Mouse (Mus musculus): Measurements from ENCODE around the gene Tprn. TPM values are rescaled to one million over a fixed set of nuclear protein-coding genes. Genes with fewer than 3 reads are reported as not detected.

Tprn gene
- polyA plus RNA-seq (2012; fragmentation: generic; extraction: Trizol): 7.4 TPM
- long read RNA-seq, experiment 1, transcript Tprn-201 (4 exons, 2,787 nt): major isoform, 7 of 7 reads
- long read RNA-seq, experiment 1, partial matches to known transcripts: 0 of 7 reads
- long read RNA-seq, experiment 1, other reads (novel, unspliced or antisense): 0 of 7 reads
- long read RNA-seq, experiment 2, transcript Tprn-201 (4 exons, 2,787 nt): major isoform, 75 of 76 reads
- long read RNA-seq, experiment 2, partial matches to known transcripts: 0 of 76 reads
- long read RNA-seq, experiment 2, other reads (novel, unspliced or antisense): 1 of 76 reads

GRCm38 (mm10) chr2:25262291-25262767 is at the start of gene Tprn:
Gene Tprn (plus strand): TSS chr2:25262618.
- Histone ChIP-seq H3K27me3 (ENCODE audit: control insufficient read depth, insufficient read depth, insufficient read length) (no peaks in the 10 kb centered on the region), H3K36me3 (ENCODE audit: control insufficient read depth, insufficient read depth) (no peaks in the 10 kb centered on the region), H3K79me2 (ENCODE audit: control insufficient read depth, insufficient read depth) (peaks cover 46% of the 10 kb centered on the region), H3K4me3 (ENCODE audit: insufficient read depth, poor library complexity, severe bottlenecking) (peak within 1 kb of the TSS; percentile 63), H3K79me3 (ENCODE audit: low read depth) (peaks cover 5% of the 10 kb centered on the region), H3ac (ENCODE audit: control insufficient read depth, insufficient read length, low read depth) (peak within 1 kb of the TSS; percentile 82)
- TF ChIP-seq MAX (IDR thresholded peaks at IDR 0.05): peak; percentile 49
- TF ChIP-seq MYOG (IDR thresholded peaks at IDR 0.05; ENCODE audit: control insufficient read depth, extremely low read depth, insufficient read length): no peak
- no peak for TF ChIP-seq USF1 (IDR thresholded peaks at IDR 0.05; ENCODE audit: low read depth)
- no peak for TF ChIP-seq FOSL1 (IDR thresholded peaks at IDR 0.05; ENCODE audit: insufficient read depth, low read length, poor library complexity, severe bottlenecking)
- no peak for TF ChIP-seq CTCF (IDR thresholded peaks at IDR 0.05; ENCODE audit: control insufficient read depth, insufficient read depth, insufficient read length)
- TF ChIP-seq MYOD1 (IDR thresholded peaks at IDR 0.05; ENCODE audit: control insufficient read depth, insufficient read length, low read depth): no peak

GRCm38 (mm10) chr2:25213266-25213865 is 49.1 kb upstream of the Tprn start:
- Histone ChIP-seq H3K4me3 (ENCODE audit: insufficient read depth, poor library complexity, severe bottlenecking) (no peak overlapping the region), H3K36me3 (ENCODE audit: control insufficient read depth, insufficient read depth) (peaks cover 10% of the 10 kb centered on the region), H3ac (ENCODE audit: control insufficient read depth, insufficient read length, low read depth) (no peak overlapping the region), H3K79me3 (ENCODE audit: low read depth) (peaks cover 22% of the 10 kb centered on the region), H3K79me2 (ENCODE audit: control insufficient read depth, insufficient read depth) (peaks cover 29% of the 10 kb centered on the region), H3K27me3 (ENCODE audit: control insufficient read depth, insufficient read depth, insufficient read length) (no peaks in the 10 kb centered on the region)
- no peak for TF ChIP-seq USF1 (IDR thresholded peaks at IDR 0.05; ENCODE audit: low read depth)
- TF ChIP-seq MYOD1 (IDR thresholded peaks at IDR 0.05; ENCODE audit: control insufficient read depth, insufficient read length, low read depth): no peak
- TF ChIP-seq MAX (IDR thresholded peaks at IDR 0.05): no peak
- TF ChIP-seq FOSL1 (IDR thresholded peaks at IDR 0.05; ENCODE audit: insufficient read depth, low read length, poor library complexity, severe bottlenecking): no peak
- TF ChIP-seq MYOG (IDR thresholded peaks at IDR 0.05; ENCODE audit: control insufficient read depth, extremely low read depth, insufficient read length): no peak
- TF ChIP-seq CEBPB (IDR thresholded peaks at IDR 0.05; ENCODE audit: low read depth): no peak
- no peak for TF ChIP-seq CTCF (IDR thresholded peaks at IDR 0.05; ENCODE audit: control insufficient read depth, insufficient read depth, insufficient read length)

GRCm38 (mm10) chr2:25214444-25214843 is 48.0 kb upstream of the Tprn start, which contains the start of gene Stpg3:
Gene Stpg3 (minus strand): TSS chr2:25214637.
- Histone ChIP-seq H3K79me3 (ENCODE audit: low read depth) (peaks cover 16% of the 10 kb centered on the region), H3K79me2 (ENCODE audit: control insufficient read depth, insufficient read depth) (peaks cover 19% of the 10 kb centered on the region), H3K36me3 (ENCODE audit: control insufficient read depth, insufficient read depth) (peaks cover 5% of the 10 kb centered on the region), H3K27me3 (ENCODE audit: control insufficient read depth, insufficient read depth, insufficient read length) (no peaks in the 10 kb centered on the region), H3K4me3 (ENCODE audit: insufficient read depth, poor library complexity, severe bottlenecking) (no peak within 1 kb of the TSS), H3ac (ENCODE audit: control insufficient read depth, insufficient read length, low read depth) (no peak within 1 kb of the TSS)
- TF ChIP-seq USF1 (IDR thresholded peaks at IDR 0.05; ENCODE audit: low read depth) (no peak), MAX (IDR thresholded peaks at IDR 0.05) (no peak), FOSL1 (IDR thresholded peaks at IDR 0.05; ENCODE audit: insufficient read depth, low read length, poor library complexity, severe bottlenecking) (no peak), MYOG (IDR thresholded peaks at IDR 0.05; ENCODE audit: control insufficient read depth, extremely low read depth, insufficient read length) (no peak), MYOD1 (IDR thresholded peaks at IDR 0.05; ENCODE audit: control insufficient read depth, insufficient read length, low read depth) (no peak), CEBPB (IDR thresholded peaks at IDR 0.05; ENCODE audit: low read depth) (no peak), CTCF (IDR thresholded peaks at IDR 0.05; ENCODE audit: control insufficient read depth, insufficient read depth, insufficient read length) (no peak)

GRCm38 (mm10) chr2:25217666-25218065 is 44.8 kb upstream of the Tprn start:
- H3K36me3 ChIP-seq (ENCODE audit: control insufficient read depth, insufficient read depth): peaks cover 11% of the 10 kb centered on the region
- H3K79me3 ChIP-seq (ENCODE audit: low read depth): peaks cover 1% of the 10 kb centered on the region
- no peak overlapping the region for H3K4me3 ChIP-seq (ENCODE audit: insufficient read depth, poor library complexity, severe bottlenecking)
- H3K79me2 ChIP-seq (ENCODE audit: control insufficient read depth, insufficient read depth): peaks cover 1% of the 10 kb centered on the region
- H3K27me3 ChIP-seq (ENCODE audit: control insufficient read depth, insufficient read depth, insufficient read length): no peaks in the 10 kb centered on the region
- TF ChIP-seq FOSL1 (IDR thresholded peaks at IDR 0.05; ENCODE audit: insufficient read depth, low read length, poor library complexity, severe bottlenecking): no peak
- no peak for TF ChIP-seq CEBPB (IDR thresholded peaks at IDR 0.05; ENCODE audit: low read depth)
- TF ChIP-seq CTCF (IDR thresholded peaks at IDR 0.05; ENCODE audit: control insufficient read depth, insufficient read depth, insufficient read length): no peak
- no peak for TF ChIP-seq MYOD1 (IDR thresholded peaks at IDR 0.05; ENCODE audit: control insufficient read depth, insufficient read length, low read depth)
- TF ChIP-seq MAX (IDR thresholded peaks at IDR 0.05): no peak
- H3ac ChIP-seq (ENCODE audit: control insufficient read depth, insufficient read length, low read depth): no peak overlapping the region

DNA sequence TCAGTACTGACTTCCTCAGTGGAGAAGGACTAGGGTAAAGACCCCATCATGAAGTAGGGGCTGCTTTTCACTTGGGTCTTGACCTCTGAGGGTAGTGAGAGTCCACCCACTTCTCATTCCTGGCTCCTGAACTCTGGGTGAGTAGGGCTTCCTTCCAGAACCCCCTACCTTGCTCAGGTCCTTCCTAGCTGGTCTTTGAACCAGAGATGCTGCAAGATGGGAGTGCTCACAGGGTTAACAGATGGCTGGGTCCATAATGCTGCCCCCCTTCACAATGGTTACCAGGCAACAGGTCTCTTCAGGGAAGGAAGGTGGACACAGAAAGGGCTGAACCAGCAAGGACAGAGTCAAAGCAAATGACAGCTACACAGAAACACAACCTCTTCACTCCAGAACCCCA is 44.0 kb upstream of the Tprn start, which contains the start of gene Fam166a:
TSS of gene Fam166a (plus strand) at position 301 of the 400 bp plus-strand sequence.
- Histone ChIP-seq H3K4me3 (ENCODE audit: insufficient read depth, poor library complexity, severe bottlenecking) (no peak within 1 kb of the TSS), H3ac (ENCODE audit: control insufficient read depth, insufficient read length, low read depth) (no peak within 1 kb of the TSS), H3K79me3 (ENCODE audit: low read depth) (peaks cover 4% of the 10 kb centered on the region), H3K36me3 (ENCODE audit: control insufficient read depth, insufficient read depth) (peaks cover 19% of the 10 kb centered on the region), H3K79me2 (ENCODE audit: control insufficient read depth, insufficient read depth) (peaks cover 9% of the 10 kb centered on the region), H3K27me3 (ENCODE audit: control insufficient read depth, insufficient read depth, insufficient read length) (no peaks in the 10 kb centered on the region)
- TF ChIP-seq CEBPB (IDR thresholded peaks at IDR 0.05; ENCODE audit: low read depth): no peak
- no peak for TF ChIP-seq MYOD1 (IDR thresholded peaks at IDR 0.05; ENCODE audit: control insufficient read depth, insufficient read length, low read depth)
- no peak for TF ChIP-seq USF1 (IDR thresholded peaks at IDR 0.05; ENCODE audit: low read depth)
- TF ChIP-seq CTCF (IDR thresholded peaks at IDR 0.05; ENCODE audit: control insufficient read depth, insufficient read depth, insufficient read length): no peak
- no peak for TF ChIP-seq MYOG (IDR thresholded peaks at IDR 0.05; ENCODE audit: control insufficient read depth, extremely low read depth, insufficient read length)
- no peak for TF ChIP-seq FOSL1 (IDR thresholded peaks at IDR 0.05; ENCODE audit: insufficient read depth, low read length, poor library complexity, severe bottlenecking)
- no peak for TF ChIP-seq MAX (IDR thresholded peaks at IDR 0.05)

Measured in C2C12 (cell line).